Mouse (Mus musculus): Measurements from ENCODE around the gene Zfp691. TPM values are rescaled to one million over a fixed set of nuclear protein-coding genes. Genes with fewer than 3 reads are reported as not detected.
A peak's percentile ranks its signal among the peaks of the same experiment; 100 is the strongest.

The Zfp691 gene
- polyA plus RNA-seq, 1 experiment from 2014 or later = 8.5 TPM

GRCm38 (mm10) chr4:119189864-119190263 lies 15.9 kb upstream of the Zfp691 start, which contains the start of gene Ermap:
TSS of gene Ermap (minus strand) at chr4:119190011.
- no peaks in the 10 kb centered on the region for H3K9me3 ChIP-seq
- 54% methylated on average over 6 of the region's 6 CpGs for WGBS
- H3K36me3 ChIP-seq = no peaks in the 10 kb centered on the region
- peak within 1 kb of the TSS; percentile 63; the same call in 1 of the 2 replicates for H3K9ac ChIP-seq
- H3K4me2 ChIP-seq = peak within 1 kb of the TSS; percentile 41
- peak; percentile 69; the same call in 1 of the 2 replicates for ATAC-seq (ENCODE audit: extremely low read depth, insufficient number of reproducible peaks, low FRiP score, low TSS enrichment)
- peak within 1 kb of the TSS; percentile 48 for H3K27ac ChIP-seq (replicated peaks)
- peaks cover 8% of the 10 kb centered on the region; the same call in 1 of the 2 replicates for H3K4me1 ChIP-seq
- H3K4me3 ChIP-seq = peak within 1 kb of the TSS; percentile 31
- peaks cover 12% of the 10 kb centered on the region; the same call in 1 of the 2 replicates for H3K27me3 ChIP-seq (replicated peaks)

- Histone ChIP-seq H3K9me3 (no peaks in the 10 kb centered on the region), H3K36me3 (no peaks in the 10 kb centered on the region), H3K27ac (replicated peaks) (peak overlapping the region; percentile 48), H3K4me1 (peaks cover 8% of the 10 kb centered on the region; the same call in 1 of the 2 replicates), H3K9ac (peak overlapping the region; percentile 63; the same call in 1 of the 2 replicates), H3K4me3 (peak overlapping the region; percentile 31), H3K27me3 (replicated peaks) (peaks cover 12% of the 10 kb centered on the region; the same call in 1 of the 2 replicates), H3K4me2 (peak overlapping the region; percentile 40; the same call in 1 of the 2 replicates)
- ATAC-seq (ENCODE audit: extremely low read depth, insufficient number of reproducible peaks, low FRiP score, low TSS enrichment) = no peak
- WGBS = 78% methylated on average over 6 of the region's 6 CpGs
Observed at GRCm38 (mm10) chr4:119189392-119189791, 15.4 kb upstream of the Zfp691 start.

GRCm38 (mm10) chr4:119188060-119188785 lies 14.2 kb upstream of the Zfp691 start:
- no peaks in the 10 kb centered on the region for H3K9me3 ChIP-seq
- peak overlapping the region; percentile 28 for H3K4me3 ChIP-seq
- WGBS = 30% methylated on average over 11 of the region's 11 CpGs
- no peaks in the 10 kb centered on the region for H3K36me3 ChIP-seq
- H3K27me3 ChIP-seq (replicated peaks) = peaks cover 12% of the 10 kb centered on the region; the same call in 1 of the 2 replicates
- ATAC-seq (ENCODE audit: extremely low read depth, insufficient number of reproducible peaks, low FRiP score, low TSS enrichment) = 0 out of 2 replicates have a peak, but pooled peaks have one; percentile 52
- peaks cover 8% of the 10 kb centered on the region; the same call in 1 of the 2 replicates for H3K4me1 ChIP-seq
- H3K27ac ChIP-seq (replicated peaks) = peak overlapping the region; percentile 3; the same call in 1 of the 2 replicates
- H3K9ac ChIP-seq = peak overlapping the region; percentile 61; the same call in 1 of the 2 replicates
- H3K4me2 ChIP-seq = peak overlapping the region; percentile 41

- Histone ChIP-seq H3K27me3 (replicated peaks) (peaks cover 12% of the 10 kb centered on the region; the same call in 1 of the 2 replicates), H3K27ac (replicated peaks) (no peak overlapping the region), H3K36me3 (no peaks in the 10 kb centered on the region), H3K4me1 (peaks cover 18% of the 10 kb centered on the region), H3K9me3 (no peaks in the 10 kb centered on the region), H3K4me3 (peak overlapping the region; percentile 9; the same call in 1 of the 2 replicates), H3K4me2 (peak overlapping the region; percentile 45), H3K9ac (no peak overlapping the region)
- ATAC-seq (ENCODE audit: extremely low read depth, insufficient number of reproducible peaks, low FRiP score, low TSS enrichment) = no peak
- 69% methylated on average over 4 of the region's 4 CpGs for WGBS
Observed at GRCm38 (mm10) chr4:119185771-119186170, 11.8 kb upstream of the Zfp691 start.

- Histone ChIP-seq H3K36me3 (no peaks in the 10 kb centered on the region), H3K4me1 (peaks cover 20% of the 10 kb centered on the region), H3K4me3 (no peak overlapping the region), H3K27me3 (replicated peaks) (peaks cover 7% of the 10 kb centered on the region; the same call in 1 of the 2 replicates), H3K9me3 (no peaks in the 10 kb centered on the region), H3K4me2 (no peak overlapping the region), H3K9ac (no peak overlapping the region), H3K27ac (replicated peaks) (no peak overlapping the region)
- ATAC-seq (ENCODE audit: extremely low read depth, insufficient number of reproducible peaks, low FRiP score, low TSS enrichment) = no peak
- 26% methylated on average over 1 of the region's 1 CpGs for WGBS
Observed at GRCm38 (mm10) chr4:119183525-119183924, 9.5 kb upstream of the Zfp691 start.

- 79% methylated on average over 9 of the region's 9 CpGs for WGBS
- H3K27ac ChIP-seq (replicated peaks) = no peak overlapping the region
- no peaks in the 10 kb centered on the region; the same call in 1 of the 2 replicates for H3K27me3 ChIP-seq (replicated peaks)
- no peak overlapping the region for H3K9ac ChIP-seq
- H3K4me2 ChIP-seq = no peak overlapping the region
- no peak overlapping the region for H3K4me3 ChIP-seq
- H3K36me3 ChIP-seq = no peaks in the 10 kb centered on the region
- ATAC-seq (ENCODE audit: extremely low read depth, insufficient number of reproducible peaks, low FRiP score, low TSS enrichment) = no peak
- peaks cover 15% of the 10 kb centered on the region for H3K4me1 ChIP-seq
- no peaks in the 10 kb centered on the region for H3K9me3 ChIP-seq
Observed at GRCm38 (mm10) chr4:119181456-119181855, 7.5 kb upstream of the Zfp691 start.

GRCm38 (mm10) chr4:119180133-119180707 lies 6.2 kb upstream of the Zfp691 start:
- Histone ChIP-seq H3K27me3 (replicated peaks) (no peaks in the 10 kb centered on the region; the same call in 1 of the 2 replicates), H3K4me1 (peaks cover 15% of the 10 kb centered on the region), H3K9me3 (no peaks in the 10 kb centered on the region), H3K4me2 (no peak overlapping the region), H3K36me3 (no peaks in the 10 kb centered on the region), H3K9ac (no peak overlapping the region), H3K4me3 (no peak overlapping the region), H3K27ac (replicated peaks) (no peak overlapping the region)
- no peak for ATAC-seq (ENCODE audit: extremely low read depth, insufficient number of reproducible peaks, low FRiP score, low TSS enrichment)
- 20% methylated on average over 4 of the region's 4 CpGs for WGBS

- Histone ChIP-seq H3K27ac (replicated peaks) (no peak overlapping the region), H3K4me3 (no peak overlapping the region), H3K36me3 (no peaks in the 10 kb centered on the region), H3K4me1 (peaks cover 15% of the 10 kb centered on the region), H3K4me2 (no peak overlapping the region), H3K9me3 (no peaks in the 10 kb centered on the region), H3K9ac (no peak overlapping the region; the same call in 1 of the 2 replicates), H3K27me3 (replicated peaks) (no peaks in the 10 kb centered on the region)
- 58% methylated on average over 18 of the region's 18 CpGs for WGBS
- ATAC-seq (ENCODE audit: extremely low read depth, insufficient number of reproducible peaks, low FRiP score, low TSS enrichment) = no peak
Observed at GRCm38 (mm10) chr4:119178331-119178730, 4.3 kb upstream of the Zfp691 start.

GRCm38 (mm10) chr4:119177702-119178101 lies 3.7 kb upstream of the Zfp691 start:
- whole genome bisulfite sequencing = 61% methylated on average over 5 of the region's 5 CpGs
- Histone ChIP-seq H3K9ac (no peak overlapping the region), H3K27me3 (replicated peaks) (no peaks in the 10 kb centered on the region), H3K9me3 (no peaks in the 10 kb centered on the region), H3K27ac (replicated peaks) (no peak overlapping the region), H3K36me3 (no peaks in the 10 kb centered on the region), H3K4me3 (no peak overlapping the region), H3K4me2 (no peak overlapping the region), H3K4me1 (peaks cover 21% of the 10 kb centered on the region)
- no peak for ATAC-seq (ENCODE audit: extremely low read depth, insufficient number of reproducible peaks, low FRiP score, low TSS enrichment)

- whole genome bisulfite sequencing = 32% methylated on average over 18 of the region's 18 CpGs
- Histone ChIP-seq H3K4me2 (peak overlapping the region; percentile 87), H3K4me1 (peaks cover 23% of the 10 kb centered on the region), H3K9ac (peak overlapping the region; percentile 95), H3K36me3 (peaks cover 38% of the 10 kb centered on the region), H3K4me3 (peak overlapping the region; percentile 90), H3K9me3 (no peaks in the 10 kb centered on the region), H3K27ac (replicated peaks) (peak overlapping the region; percentile 75), H3K27me3 (replicated peaks) (no peaks in the 10 kb centered on the region)
- no peak for ATAC-seq (ENCODE audit: extremely low read depth, insufficient number of reproducible peaks, low FRiP score, low TSS enrichment)
Observed at GRCm38 (mm10) chr4:119172919-119173650, 910 bp downstream of the Zfp691 start.

GRCm38 (mm10) chr4:119167663-119168062 lies 6.3 kb downstream of the Zfp691 start:
- H3K27ac ChIP-seq (replicated peaks) = no peak overlapping the region
- no peak overlapping the region for H3K4me3 ChIP-seq
- no peaks in the 10 kb centered on the region for H3K27me3 ChIP-seq (replicated peaks)
- peaks cover 17% of the 10 kb centered on the region for H3K4me1 ChIP-seq
- no peak for ATAC-seq (ENCODE audit: extremely low read depth, insufficient number of reproducible peaks, low FRiP score, low TSS enrichment)
- no peak overlapping the region for H3K4me2 ChIP-seq
- peaks cover 41% of the 10 kb centered on the region for H3K36me3 ChIP-seq
- WGBS = 6% methylated on average over 4 of the region's 4 CpGs
- H3K9ac ChIP-seq = no peak overlapping the region
- no peaks in the 10 kb centered on the region for H3K9me3 ChIP-seq

Measured in heart, embryonic 13.5 days (tissue).